Mouse (Mus musculus) cortical plate, adult 2 months (tissue): ENCODE results near the gene Rspo4.

Source experiments
- CTCF ChIP-seq: fragments of 200-500 bp; IDR thresholded peaks from 2 replicates; pipeline ENCODE4 v1.5.1; 2011; ENCODE audit warnings: mild to moderate bottlenecking, control low read depth, low read length; ENCODE audit not compliant: insufficient read depth; ENCODE audit errors: extremely low read depth
- POLR2A ChIP-seq: fragments of 200-500 bp; IDR thresholded peaks from 2 replicates; pipeline ENCODE4 v1.6.1; 2011; ENCODE audit warnings: mild to moderate bottlenecking, low read length, control low read depth; ENCODE audit not compliant: insufficient read depth; ENCODE audit errors: extremely low read depth

GRCm38 (mm10) chr2:151921596-151921995 is 78.9 kb downstream of the Rspo4 start:
- TF ChIP-seq CTCF = no peak
- no peak for TF ChIP-seq POLR2A
